Mouse (Mus musculus) myocyte (in vitro differentiated cells): ENCODE data around the gene Scoc.

ENCODE experiments used
- CEBPB ChIP-seq: IDR thresholded peaks from 2 replicates; pipeline ENCODE4 v1.6.1; 2011; ENCODE audit warnings: mild to moderate bottlenecking, moderate library complexity; ENCODE audit not compliant: poor library complexity, insufficient read depth, severe bottlenecking
- MYOD1 ChIP-seq, 3 experiments: IDR thresholded peaks; one replicate each; pipeline ENCODE4 v1.6.1; 2011; ENCODE audit warnings: control low read depth in 2 of 3, low read depth in 2 of 3, mild to moderate bottlenecking in 2 of 3, moderate library complexity in 1 of 3; ENCODE audit not compliant: insufficient read length in 2 of 3, control insufficient read depth in 1 of 3
- POLR2A ChIP-seq: IDR thresholded peaks from one replicate; pipeline ENCODE4 v1.6.1; 2011; ENCODE audit warnings: low read depth, mild to moderate bottlenecking, control low read depth, moderate library complexity; ENCODE audit not compliant: insufficient read length
- POLR2AphosphoS2 ChIP-seq: IDR thresholded peaks from one replicate; pipeline ENCODE4 v1.6.1; 2011; ENCODE audit warnings: low read depth, control low read depth; ENCODE audit not compliant: insufficient read length
- TCF12 ChIP-seq: IDR thresholded peaks from one replicate; pipeline ENCODE4 v1.6.1; 2011; ENCODE audit warnings: mild to moderate bottlenecking, control low read depth; ENCODE audit not compliant: poor library complexity, insufficient read depth, severe bottlenecking
- USF1 ChIP-seq: IDR thresholded peaks from one replicate; pipeline ENCODE4 v1.6.1; 2011; ENCODE audit warnings: low read depth, mild to moderate bottlenecking, control low read depth, moderate library complexity

- no peak for TF ChIP-seq POLR2AphosphoS2
- TF ChIP-seq POLR2A, result no peak
- no peak for TF ChIP-seq TCF12
- no peak for TF ChIP-seq USF1
- no peak for TF ChIP-seq CEBPB
- no peak for TF ChIP-seq MYOD1 (IDR thresholded peaks at IDR 0.05; ENCODE audit: control insufficient read depth in 1 of 3, insufficient read length in 2 of 3, low read depth in 2 of 3)
These were observed 63.9 kb downstream of the Scoc start for GRCm38 (mm10) chr8:83394325-83394724.
